Mouse (Mus musculus) G1E (cell line): ENCODE results near the gene Wdr73.

Experiments used
- CTCF ChIP-seq: IDR thresholded peaks from 2 replicates; pipeline ENCODE4 v1.5.1; 2012; ENCODE audit warnings: low read depth, low read length, inconsistent platforms, mixed read lengths
- GATA1 ChIP-seq: IDR thresholded peaks from 2 replicates; pipeline ENCODE4 v1.6.1; 2012; ENCODE audit warnings: borderline replicate concordance, low read length, inconsistent platforms, mixed read lengths
- TAL1 ChIP-seq: conservative IDR thresholded peaks from 2 replicates; pipeline ENCODE4 v1.6.1; 2012; ENCODE audit warnings: low read depth, low read length, inconsistent platforms, mixed read lengths

- TF ChIP-seq CTCF (no peak), GATA1 (no peak), TAL1 (no peak)
Measured at GRCm38 (mm10) chr7:80864831-80865230, 36.2 kb downstream of the Wdr73 start.
